Mouse (Mus musculus): ENCODE data around the gene Spocd1. TPM values are rescaled to one million over a fixed set of nuclear protein-coding genes. Genes with fewer than 3 reads are reported as not detected.

The Spocd1 gene
- total and polyA plus RNA-seq, 2 experiments from 2014 or later, result 0.04 TPM; not detected in 1

DNA sequence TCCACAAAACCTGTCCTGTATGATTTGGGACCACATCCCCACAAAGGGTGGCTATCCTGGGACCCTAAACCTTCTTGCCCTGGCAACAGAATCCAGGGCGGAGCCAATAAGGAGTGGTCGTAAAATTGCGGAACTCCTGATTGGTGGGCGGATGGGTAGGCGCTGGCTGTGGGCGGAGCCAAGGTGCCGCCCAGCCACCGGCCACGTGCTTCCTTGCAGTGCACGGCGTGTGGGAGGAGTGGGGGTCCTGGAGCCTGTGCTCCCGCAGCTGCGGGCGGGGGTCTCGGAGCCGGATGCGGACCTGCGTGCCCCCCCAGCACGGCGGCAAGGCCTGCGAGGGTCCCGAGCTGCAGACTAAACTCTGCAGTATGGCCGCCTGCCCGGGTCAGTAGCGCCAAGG is 77.5 kb downstream of the Spocd1 start:
- Histone ChIP-seq H3K4me1 (ENCODE audit: control insufficient read depth, insufficient read depth) (peaks cover 13% of the 10 kb centered on the region), H3K36me3 (replicated peaks; ENCODE audit: control insufficient read depth, insufficient read depth, low read length) (no peaks in the 10 kb centered on the region), H3K4me2 (ENCODE audit: low read depth, low read length) (peak overlapping the region; percentile 48), H3K9me3 (replicated peaks; ENCODE audit: control insufficient read depth, low read length) (no peaks in the 10 kb centered on the region), H3K27me3 (ENCODE audit: control insufficient read depth, insufficient read depth, low read length) (peaks cover 40% of the 10 kb centered on the region), H3K9ac (replicated peaks; ENCODE audit: low read depth, low read length) (no peak overlapping the region), H3K4me3 (ENCODE audit: low read depth, low read length) (peak overlapping the region; percentile 29), H3K27ac (ENCODE audit: low read depth) (no peak overlapping the region)
- DNase-seq (ENCODE audit: low spot score), result no peak
- 16% methylated on average over 25 of the region's 25 CpGs for WGBS
- TF ChIP-seq EP300 (IDR thresholded peaks at IDR 0.05; ENCODE audit: low read depth) (no peak), CTCF (IDR thresholded peaks at IDR 0.05; ENCODE audit: low read depth) (no peak)
- peak; percentile 9; the same call in 1 of the 2 replicates for ATAC-seq (ENCODE audit: insufficient read depth, low read depth)

Other genes with a start within 250 kb of the Spocd1 start
- gene Tmem39b, start 232.4 kb upstream of the Spocd1 start, total RNA-seq (2014; rRNA removed; ENCODE audit: low replicate concordance), result 3.6 and 11.8 TPM in 2 replicates
- gene Tmem39b, start 232.4 kb upstream of the Spocd1 start, polyA plus RNA-seq (2015; fragmentation: Nextera tagmentation; extraction: Ambion mirVana), result 3.9 and 4.1 TPM in 2 replicates
- gene Khdrbs1, start 186.9 kb upstream of the Spocd1 start, total RNA-seq (2014; rRNA removed; ENCODE audit: low replicate concordance), result 43.5 and 47.8 TPM in 2 replicates
- 42.2 and 44.7 TPM in 2 replicates for gene Khdrbs1, start 186.9 kb upstream of the Spocd1 start, polyA plus RNA-seq (2015; fragmentation: Nextera tagmentation; extraction: Ambion mirVana)
- gene Ptp4a2, start 118.0 kb upstream of the Spocd1 start, total RNA-seq (2014; rRNA removed; ENCODE audit: low replicate concordance), result 132 and 176 TPM in 2 replicates
- gene Ptp4a2, start 118.0 kb upstream of the Spocd1 start, polyA plus RNA-seq (2015; fragmentation: Nextera tagmentation; extraction: Ambion mirVana), result 407 and 417 TPM in 2 replicates
- 7.3 and 10.6 TPM in 2 replicates for gene Adgrb2, start 55.6 kb downstream of the Spocd1 start, total RNA-seq (2014; rRNA removed; ENCODE audit: low replicate concordance)
- 0.48 and 0.59 TPM in 2 replicates for gene Adgrb2, start 55.6 kb downstream of the Spocd1 start, polyA plus RNA-seq (2015; fragmentation: Nextera tagmentation; extraction: Ambion mirVana)
- gene Col16a1, start 118.6 kb downstream of the Spocd1 start, total RNA-seq (2014; rRNA removed; ENCODE audit: low replicate concordance), result 21.6 and 67.5 TPM in 2 replicates
- gene Col16a1, start 118.6 kb downstream of the Spocd1 start, polyA plus RNA-seq (2015; fragmentation: Nextera tagmentation; extraction: Ambion mirVana), result 9.9 and 11.6 TPM in 2 replicates
- 70.8 and 98.8 TPM in 2 replicates for gene Pef1, start 173.3 kb downstream of the Spocd1 start, total RNA-seq (2014; rRNA removed; ENCODE audit: low replicate concordance)
- gene Pef1, start 173.3 kb downstream of the Spocd1 start, polyA plus RNA-seq (2015; fragmentation: Nextera tagmentation; extraction: Ambion mirVana), result 49.2 and 50.7 TPM in 2 replicates
- gene Hcrtr1, start 210.1 kb downstream of the Spocd1 start, total RNA-seq (2014; rRNA removed; ENCODE audit: low replicate concordance), result not detected in 2 replicates
- not detected in 2 replicates for gene Hcrtr1, start 210.1 kb downstream of the Spocd1 start, polyA plus RNA-seq (2015; fragmentation: Nextera tagmentation; extraction: Ambion mirVana)
- gene Tinagl1, start 245.9 kb downstream of the Spocd1 start, total RNA-seq (2014; rRNA removed; ENCODE audit: low replicate concordance), result 128 and 168 TPM in 2 replicates
- 56.1 and 61.3 TPM in 2 replicates for gene Tinagl1, start 245.9 kb downstream of the Spocd1 start, polyA plus RNA-seq (2015; fragmentation: Nextera tagmentation; extraction: Ambion mirVana)

All from heart, postnatal 0 days (tissue).